ENCODE assay signal across 9 mouse cellular contexts in genomic region chr6:94695121-94695930, GRCm38 (mm10). TPM values are rescaled to one million over a fixed set of nuclear protein-coding genes. Genes with fewer than 3 reads are reported as not detected.
DNase-seq lines count a peak whose midpoint lies in the region; ATAC-seq and TF ChIP-seq lines count a peak whose summit lies in the region.
"Had no signal": no experiment of that assay in that cellular context is flagged by ENCODE, and none has a peak within 500 bp of the region (broad histone marks: within the 10 kb centered on the region; RNA-seq: fewer than 3 reads in every experiment).

No protein-coding gene starts in this region.

- peaks cover 72% of the 10 kb centered on the region for H3K4me1 ChIP-seq in heart, embryonic 10.5 days
- peaks cover 97% of the 10 kb centered on the region for H3K4me1 ChIP-seq in embryonic facial prominence, embryonic 10.5 days
- H3K4me1 ChIP-seq in hindbrain, embryonic 12.5 days = peaks cover 75% of the 10 kb centered on the region
- H3K4me1 ChIP-seq in midbrain, postnatal 0 days (ENCODE audit: insufficient read depth, low read length) = no peaks in the 10 kb centered on the region; the same call in 1 of the 2 replicates

- H3K36me3 ChIP-seq in heart, embryonic 10.5 days = no peaks in the 10 kb centered on the region
- H3K36me3 ChIP-seq in embryonic facial prominence, embryonic 10.5 days (replicated peaks) = no peaks in the 10 kb centered on the region
- H3K36me3 ChIP-seq in hindbrain, embryonic 12.5 days = no peaks in the 10 kb centered on the region
- no peaks in the 10 kb centered on the region for H3K36me3 ChIP-seq in midbrain, postnatal 0 days (ENCODE audit: insufficient read depth, low read length)

- no peaks in the 10 kb centered on the region for H3K27me3 ChIP-seq in heart, embryonic 10.5 days (ENCODE audit: insufficient read depth, poor library complexity, severe bottlenecking)
- H3K27me3 ChIP-seq in embryonic facial prominence, embryonic 10.5 days (replicated peaks; ENCODE audit: low read depth, poor library complexity, severe bottlenecking) = peaks cover 25% of the 10 kb centered on the region
- no peaks in the 10 kb centered on the region for H3K27me3 ChIP-seq in hindbrain, embryonic 12.5 days
- peaks cover 3% of the 10 kb centered on the region; the same call in 1 of the 2 replicates for H3K27me3 ChIP-seq in midbrain, postnatal 0 days (ENCODE audit: insufficient read depth, low read length)

- no peak for DNase-seq in heart, embryonic 10.5 days (ENCODE audit: low spot score)
- DNase-seq in heart, postnatal 25 days (ENCODE audit: low spot score) = no peak
- DNase-seq in embryonic facial prominence, embryonic 10.5 days (ENCODE audit: low spot score) = no peak
- no peak for DNase-seq in midbrain, postnatal 0 days (ENCODE audit: low spot score)
- no peak for DNase-seq in layer of hippocampus, adult 11-12 months (ENCODE audit: low spot score)
- no peak for DNase-seq in urinary bladder, adult 2 months (ENCODE audit: low spot score)
- DNase-seq: thymus, postnatal 14 days had no signal

- no peak for ATAC-seq in hindbrain, embryonic 12.5 days (ENCODE audit: low FRiP score)
- no peak for ATAC-seq in midbrain, postnatal 0 days (ENCODE audit: low FRiP score)
- ATAC-seq in inflammation-experienced regulatory T-cells, adult 6 months = no peak

- H3K9me3 ChIP-seq in heart, embryonic 10.5 days = no peaks in the 10 kb centered on the region
- H3K9me3 ChIP-seq in embryonic facial prominence, embryonic 10.5 days = no peaks in the 10 kb centered on the region
- no peaks in the 10 kb centered on the region for H3K9me3 ChIP-seq in hindbrain, embryonic 12.5 days (replicated peaks)
- no peaks in the 10 kb centered on the region for H3K9me3 ChIP-seq in midbrain, postnatal 0 days (ENCODE audit: low read length)

- WGBS in heart, embryonic 10.5 days = 50% methylated on average over 9 of the region's 9 CpGs
- WGBS in embryonic facial prominence, embryonic 10.5 days = 51% methylated on average over 9 of the region's 9 CpGs
- 41% methylated on average over 9 of the region's 9 CpGs for WGBS in hindbrain, embryonic 12.5 days
- 58% methylated on average over 9 of the region's 9 CpGs for WGBS in midbrain, postnatal 0 days

- H3K4me2 ChIP-seq in hindbrain, embryonic 12.5 days (replicated peaks) = peak overlapping the region; percentile 94
- peak overlapping the region; percentile 93 for H3K4me2 ChIP-seq in midbrain, postnatal 0 days (ENCODE audit: low read depth, low read length, poor library complexity, severe bottlenecking)

- H3K27ac ChIP-seq in heart, embryonic 10.5 days = peak overlapping the region; percentile 60
- no peak overlapping the region for H3K27ac ChIP-seq in embryonic facial prominence, embryonic 10.5 days (replicated peaks)
- H3K27ac ChIP-seq in hindbrain, embryonic 12.5 days = no peak overlapping the region
- H3K27ac ChIP-seq in midbrain, postnatal 0 days (ENCODE audit: low read depth, low read length) = no peak overlapping the region

- peak; percentile 25; the same call in 1 of the 2 replicates for TF ChIP-seq CTCF in midbrain, postnatal 0 days (IDR thresholded peaks at IDR 0.05)

- H3K4me3 ChIP-seq in heart, embryonic 10.5 days = peak overlapping the region; percentile 29; the same call in 1 of the 2 replicates
- peak overlapping the region; percentile 19; the same call in 1 of the 2 replicates for H3K4me3 ChIP-seq in embryonic facial prominence, embryonic 10.5 days
- no peak overlapping the region for H3K4me3 ChIP-seq in hindbrain, embryonic 12.5 days
- H3K4me3 ChIP-seq in midbrain, postnatal 0 days (ENCODE audit: low read depth, low read length) = peak overlapping the region; percentile 92

- H3K9ac ChIP-seq in hindbrain, embryonic 12.5 days = no peak overlapping the region
- no peak overlapping the region for H3K9ac ChIP-seq in midbrain, postnatal 0 days (replicated peaks; ENCODE audit: low read length, poor library complexity, severe bottlenecking)

- intact Hi-C loops in heart, postnatal 25 days (cut with DNase I) = loop anchor here (5.0 kb wide), 1 partner anchor 73 kb away; no protein-coding TSS in a partner anchor

RNA-seq across cellular contexts. Expression of gene Lrig1, which starts 4.6 kb away (rescaled TPM):
- polyA plus RNA-seq in heart, embryonic 10.5 days (2016; fragmentation: Nextera tagmentation; extraction: Ambion mirVana) = 9.7 and 11.8 TPM in 2 replicates
- 10 to 100 TPM; 35.3 to 35.9 TPM for total RNA-seq in heart, postnatal 25 days (2021)
- 11.7 and 11.8 TPM in 2 replicates for polyA plus RNA-seq in embryonic facial prominence, embryonic 10.5 days (2016; fragmentation: Nextera tagmentation; extraction: Ambion mirVana)
- 23.9 and 24.3 TPM in 2 replicates for polyA plus RNA-seq in hindbrain, embryonic 12.5 days (2016; fragmentation: Nextera tagmentation; extraction: Ambion mirVana)
- total RNA-seq in midbrain, postnatal 0 days (2014; rRNA removed) = 76.3 and 90.8 TPM in 2 replicates
- polyA plus RNA-seq in midbrain, postnatal 0 days (2015; fragmentation: Nextera tagmentation; extraction: Ambion mirVana) = 16.6 and 22.6 TPM in 2 replicates
- 10 to 100 TPM in 2 of 3 experiments, 1 to 10 TPM in 1; 7.4 to 47.9 (median 44.0) TPM for polyA plus RNA-seq in inflammation-experienced regulatory T-cells, adult 6 months (2017; shearing (Covaris generic))
- 10.8 and 13.8 TPM in 2 replicates for polyA plus RNA-seq in urinary bladder, adult 2 months (2012; rRNA removed)
